Mouse (Mus musculus) cerebellum, adult 11 months (tissue): ENCODE results near the gene Nhp2.
"Not testable (repeated sequence)": the region's sequence is repeated elsewhere in the genome, so short reads cannot be mapped to it uniquely, and the experiment has no call there.

Experiments used
- DNase-seq: peaks from one replicate; pipeline ENCODE4 v3.0.0; 2022

Gene Nhp2

GRCm38 (mm10) chr11:51607096-51607738 is 12.3 kb upstream of the Nhp2 start:
- no peak for DNase-seq

DNA sequence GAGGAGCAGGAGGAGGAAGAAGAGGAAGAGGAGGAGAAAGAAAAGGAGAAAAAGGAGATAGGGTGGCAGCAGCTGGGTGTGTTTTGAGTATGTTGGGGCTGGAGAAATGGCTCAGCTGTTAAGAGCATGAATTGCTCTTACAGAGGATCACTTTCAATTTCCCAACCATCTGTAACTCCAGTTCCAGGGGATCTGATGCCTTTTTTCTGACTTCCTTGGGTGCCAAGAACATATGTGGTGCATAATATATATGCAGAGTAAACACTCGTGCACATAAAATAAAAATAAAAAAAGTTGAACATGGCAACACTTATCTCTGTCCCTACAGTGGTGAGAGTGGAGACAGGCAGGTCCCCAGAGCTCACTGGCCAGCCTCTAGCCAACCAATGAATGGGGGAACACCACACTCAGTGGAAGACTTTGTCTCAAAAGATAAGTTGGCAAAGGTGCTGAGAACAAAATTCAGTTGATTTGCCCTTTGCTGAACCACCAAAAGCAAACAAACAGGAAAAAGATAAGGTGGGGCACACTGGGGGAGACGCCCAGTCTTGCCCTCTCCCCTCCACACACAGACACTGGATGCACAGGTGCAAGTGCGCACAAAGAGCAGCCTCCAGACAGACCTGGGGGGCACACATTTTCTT is 10.1 kb upstream of the Nhp2 start:
- DNase-seq = no peak

DNA sequence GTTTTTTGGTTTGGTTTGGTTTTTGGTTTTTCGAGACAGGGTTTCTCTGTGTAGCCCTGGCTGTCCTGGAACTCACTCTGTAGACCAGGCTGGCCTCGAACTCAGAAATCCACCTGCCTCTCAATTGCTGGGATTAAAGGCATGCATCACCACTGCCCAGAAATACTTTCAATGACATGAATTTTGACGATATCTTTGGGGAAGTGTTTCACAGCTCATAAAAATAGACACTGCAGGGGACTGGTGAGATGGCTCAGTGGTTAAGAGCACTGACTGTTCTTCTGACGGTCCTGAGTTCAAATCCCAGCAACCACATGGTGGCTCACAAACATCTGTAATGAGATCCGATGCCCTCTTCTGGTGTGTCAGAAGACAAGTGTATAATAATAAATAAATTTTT is 9.6 kb upstream of the Nhp2 start:
- DNase-seq = not testable (repeated sequence)

DNA sequence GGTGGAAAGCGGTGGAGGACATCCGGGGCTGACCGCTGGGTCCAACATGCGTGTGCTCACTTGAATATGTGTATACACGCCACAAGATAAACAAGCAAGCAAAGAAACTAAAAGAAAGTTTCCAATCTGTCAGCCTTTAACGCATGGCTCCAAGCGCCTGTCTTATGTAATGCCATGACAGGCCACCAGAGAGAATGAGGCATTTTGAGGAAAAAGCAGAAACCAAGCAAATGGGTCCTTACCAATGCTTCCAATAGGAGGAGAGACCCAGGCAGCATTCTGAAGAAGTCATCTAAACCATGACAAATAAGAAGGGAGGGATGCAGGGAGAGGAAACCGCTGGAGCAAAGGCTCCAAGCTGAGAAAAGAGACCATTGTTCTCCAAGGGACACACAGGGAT is 5.3 kb upstream of the Nhp2 start:
- no peak for DNase-seq

- no peak for DNase-seq
Measured at GRCm38 (mm10) chr11:51615129-51615528, 4.4 kb upstream of the Nhp2 start.

GRCm38 (mm10) chr11:51615601-51616000 is 3.9 kb upstream of the Nhp2 start:
- DNase-seq = no peak

GRCm38 (mm10) chr11:51616113-51616512 is 3.4 kb upstream of the Nhp2 start:
- DNase-seq = not testable (repeated sequence)

DNA sequence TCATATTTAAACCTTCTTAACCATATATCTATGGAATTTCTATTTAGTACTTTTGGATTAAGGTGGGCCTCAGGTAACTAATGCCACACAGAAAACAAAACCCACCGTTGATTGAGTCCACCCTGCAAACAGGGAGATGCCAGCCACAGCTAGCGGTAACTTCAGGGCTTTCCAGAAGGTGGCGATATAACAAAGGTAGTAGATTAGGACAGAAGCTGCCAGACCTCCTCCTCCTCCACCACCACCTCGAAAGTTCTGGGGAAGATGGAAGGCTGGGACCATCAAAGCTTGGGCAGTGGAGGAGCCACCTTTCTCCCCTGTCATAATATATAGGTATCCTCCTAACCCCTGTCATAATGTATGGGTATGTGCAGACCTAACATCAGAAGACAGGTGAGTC is 1.8 kb upstream of the Nhp2 start:
- peak; percentile 60 for DNase-seq

DNA sequence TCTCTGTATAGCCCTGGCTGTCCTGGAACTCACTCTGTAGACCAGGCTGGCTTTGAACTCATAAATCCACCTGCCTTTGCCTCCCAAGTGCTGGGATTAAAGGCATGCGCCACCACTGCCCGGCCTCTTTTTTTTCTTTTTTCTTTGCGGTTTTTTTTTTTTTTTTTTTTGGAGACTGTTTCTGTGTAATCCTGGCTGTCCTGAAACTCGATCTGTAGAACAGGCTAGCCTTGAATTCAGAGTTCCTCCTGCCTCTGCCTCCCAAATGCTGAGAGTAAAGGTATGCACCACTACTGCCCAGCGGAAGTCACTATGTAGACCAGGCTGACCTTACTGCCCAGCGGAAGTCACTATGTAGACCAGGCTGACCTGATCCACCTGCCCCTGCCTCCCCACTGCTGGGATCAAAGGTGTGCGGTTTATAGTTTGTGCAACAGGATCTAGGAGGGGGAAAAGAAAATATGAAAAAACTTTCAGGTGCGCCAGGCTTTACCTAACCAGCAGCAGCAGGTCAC is 584 bp upstream of the Nhp2 start:
- no peak for DNase-seq

DNA sequence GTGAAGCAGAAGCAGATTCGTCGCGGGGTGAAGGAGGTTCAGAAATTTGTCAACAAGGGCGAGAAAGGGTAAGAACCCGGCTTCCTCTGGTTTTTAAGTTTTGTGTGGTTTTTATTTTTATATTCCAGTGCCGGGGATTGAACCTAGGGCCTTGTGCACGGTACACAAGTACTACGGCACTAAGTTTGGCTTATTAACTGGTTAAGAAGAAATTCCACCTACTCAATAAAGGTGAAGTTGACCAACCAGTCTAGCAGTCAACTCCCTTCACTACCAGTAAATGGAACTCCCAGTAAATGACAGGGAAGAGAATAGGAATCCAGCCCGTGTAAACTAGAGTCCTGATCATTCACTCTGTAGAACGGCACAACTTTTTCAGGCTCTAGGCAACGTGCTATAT is 549 bp downstream of the Nhp2 start:
- DNase-seq = no peak

DNA sequence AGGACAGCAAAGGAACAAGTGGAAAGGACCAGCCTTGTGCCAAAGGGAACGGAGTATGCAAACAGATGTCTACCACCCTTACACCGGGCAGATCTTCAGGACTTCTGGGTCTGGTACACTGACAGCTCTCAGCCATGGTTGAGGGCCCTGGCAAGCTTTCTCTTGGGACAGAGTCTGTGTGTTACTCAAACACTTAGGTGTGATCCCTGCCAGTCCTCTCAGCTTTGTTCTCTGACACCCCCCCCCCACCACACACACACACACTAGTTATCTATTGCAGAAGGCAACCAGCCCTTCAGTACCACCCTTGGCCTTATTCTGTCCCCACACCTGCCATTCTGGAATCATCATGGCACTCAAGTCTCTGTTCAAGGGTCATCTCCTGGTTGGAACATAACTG is 2.2 kb downstream of the Nhp2 start:
- no peak for DNase-seq

GRCm38 (mm10) chr11:51622971-51623491 is 3.5 kb downstream of the Nhp2 start:
- DNase-seq = no peak

- DNase-seq = no peak
Measured at GRCm38 (mm10) chr11:51625187-51625820, 5.8 kb downstream of the Nhp2 start.

- peak; percentile 41 for DNase-seq
Measured at GRCm38 (mm10) chr11:51627425-51627824, 7.9 kb downstream of the Nhp2 start.

DNA sequence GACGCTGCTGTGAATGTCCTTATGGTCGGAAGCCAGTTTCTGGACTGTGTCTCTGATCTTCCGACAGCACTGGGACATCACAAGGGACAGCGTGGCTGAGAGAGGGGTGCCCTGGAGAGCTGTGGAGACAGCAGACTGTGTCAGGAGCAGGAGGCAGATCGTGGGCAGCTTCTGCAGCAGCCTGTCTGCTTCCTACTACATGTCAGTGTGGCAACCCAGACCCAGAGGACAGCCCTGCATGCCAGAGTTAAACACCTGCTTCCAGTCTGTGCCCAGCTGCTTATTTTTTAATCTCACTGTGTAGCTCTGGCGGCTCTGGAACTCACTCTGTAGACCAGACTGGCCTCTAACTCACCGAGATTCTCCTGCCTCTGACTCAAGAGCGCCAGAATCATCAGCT is 8.4 kb downstream of the Nhp2 start:
- DNase-seq = no peak

DNA sequence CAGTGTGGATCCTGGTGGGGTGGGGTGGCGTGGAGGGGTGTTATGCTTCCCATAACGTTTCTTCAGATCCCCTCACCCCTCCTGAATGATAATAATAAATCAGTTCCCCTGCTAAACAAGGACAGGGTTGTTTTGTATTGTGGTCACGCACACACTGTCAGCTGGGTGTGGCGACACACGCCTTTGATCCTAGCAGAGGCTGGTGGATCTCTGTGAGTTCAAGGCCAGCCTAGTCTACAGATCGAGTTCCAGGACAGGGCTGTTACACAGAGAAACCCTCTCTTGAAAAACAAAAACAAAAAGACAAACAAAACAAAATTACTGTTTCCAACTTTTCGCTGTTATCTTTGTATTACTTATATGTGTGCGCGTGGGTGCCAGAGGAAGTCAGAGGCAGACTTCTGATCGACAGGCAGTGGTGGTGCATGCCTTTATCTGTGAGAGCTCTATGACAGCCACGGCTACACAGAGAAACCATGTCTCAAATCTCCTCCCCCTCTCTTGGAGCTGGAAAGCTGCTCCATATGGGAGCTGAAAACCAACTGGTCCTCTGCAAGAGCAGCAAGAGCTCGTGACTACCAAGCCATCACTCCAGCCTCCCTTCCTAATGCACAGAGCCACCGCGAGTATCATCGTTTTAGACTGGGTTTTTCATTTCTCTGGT is 10.2 kb downstream of the Nhp2 start:
- DNase-seq = no peak

- DNase-seq = no peak
Measured at GRCm38 (mm10) chr11:51632130-51632753, 12.7 kb downstream of the Nhp2 start.

DNA sequence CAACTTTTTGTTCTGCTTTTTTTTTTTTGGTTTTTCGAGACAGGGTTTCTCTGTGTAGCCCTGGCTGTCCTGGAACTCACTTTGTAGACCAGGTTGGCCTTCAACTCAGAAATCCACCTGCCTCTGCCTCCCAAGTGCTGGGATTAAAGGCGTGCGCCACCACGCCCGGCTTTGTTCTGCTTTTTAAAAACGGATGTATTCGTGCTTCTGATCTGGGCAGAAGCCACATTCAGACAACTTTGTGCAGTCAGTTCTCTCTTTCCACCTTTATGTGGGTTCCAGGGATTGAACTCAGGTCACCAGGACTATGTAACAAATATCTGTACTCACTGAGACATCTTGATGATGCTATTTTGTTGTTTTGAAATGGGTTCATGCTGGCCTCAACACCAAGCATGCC is 13.7 kb downstream of the Nhp2 start:
- not testable (repeated sequence) for DNase-seq

- DNase-seq = no peak
Measured at GRCm38 (mm10) chr11:51633721-51634120, 14.2 kb downstream of the Nhp2 start.

GRCm38 (mm10) chr11:51635127-51635524 is 15.6 kb downstream of the Nhp2 start:
- DNase-seq = no peak

- DNase-seq = peak; percentile 88
Measured at GRCm38 (mm10) chr11:51635525-51636322, 16.2 kb downstream of the Nhp2 start, which contains the start of gene Rmnd5b. TSS of gene Rmnd5b (minus strand) at chr11:51635896.

- DNase-seq = peak; percentile 51
Measured at GRCm38 (mm10) chr11:51636323-51636684, 16.8 kb downstream of the Nhp2 start.
